Mouse (Mus musculus) megakaryocyte, embryonic 14.5 days (primary cell): Measurements from ENCODE around the gene Alyref2.

Source experiments
- FLI1 ChIP-seq: IDR thresholded peaks from 2 replicates; pipeline ENCODE4 v1.6.1; 2012; ENCODE audit warnings: low read length, inconsistent platforms, mixed read lengths
- GATA1 ChIP-seq: IDR thresholded peaks from 3 replicates; pipeline ENCODE4 v1.6.1; 2012; ENCODE audit warnings: mixed read lengths, low read length, inconsistent platforms, borderline replicate concordance

DNA sequence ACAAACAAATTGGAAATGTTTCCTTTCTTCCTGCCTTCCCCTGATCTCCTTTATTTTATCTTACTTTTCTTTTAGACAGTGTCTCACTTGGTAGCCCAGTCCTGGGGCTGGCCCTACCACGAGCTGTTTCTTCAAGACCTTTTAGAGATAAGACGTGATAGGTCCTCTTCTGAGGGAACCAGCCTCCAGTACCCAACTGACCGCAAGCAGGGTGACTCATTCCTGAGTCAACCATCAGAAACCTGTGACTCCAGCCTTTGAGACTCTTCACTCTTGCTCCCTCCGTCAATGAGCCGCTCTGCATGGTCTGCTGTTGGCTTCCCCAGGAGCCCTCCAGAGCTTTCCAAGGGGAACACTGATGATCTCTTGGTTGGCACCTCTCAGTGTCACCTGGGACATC, 32.4 kb upstream of the Alyref2 start:
- TF ChIP-seq GATA1, result no peak
- TF ChIP-seq FLI1, result no peak
